Mouse (Mus musculus) ES-E14 (cell line): Measurements from ENCODE around the gene Fam241a. TPM values are rescaled to one million over a fixed set of nuclear protein-coding genes. Genes with fewer than 3 reads are reported as not detected.

Experiments
- DNase-seq: peaks from one replicate; pipeline ENCODE4 v3.0.0-alpha.2; 2013; ENCODE audit warnings: low read depth, low spot score
- H3K27ac ChIP-seq: 2 replicates; pipeline ENCODE4 v1.5.1; 2012; ENCODE audit warnings: low read depth, mild to moderate bottlenecking, low read length, moderate library complexity, mixed read lengths; ENCODE audit not compliant: poor library complexity, insufficient read depth, severe bottlenecking
- H3K36me3 ChIP-seq: 2 replicates; pipeline ENCODE4 v1.6.1; 2012; ENCODE audit warnings: mild to moderate bottlenecking, low read length, moderate library complexity, mixed read lengths; ENCODE audit not compliant: control insufficient read depth, poor library complexity, insufficient read depth, severe bottlenecking
- H3K4me1 ChIP-seq, 2 experiments: fragments of 150-350 bp in 1 of 2; sonication (generic) in 1 of 2; 2 replicates each; pipeline ENCODE4 v1.6.1; 2012; ENCODE audit warnings: low read length in 2 of 2, mild to moderate bottlenecking in 1 of 2, mixed read lengths in 1 of 2; ENCODE audit not compliant: control insufficient read depth in 2 of 2, insufficient read depth in 2 of 2, poor library complexity in 1 of 2
- H3K4me3 ChIP-seq, 2 experiments: fragments of 150-350 bp in 1 of 2; sonication (generic) in 1 of 2; 2 replicates each; pipeline ENCODE4 v1.5.1; 2012; ENCODE audit warnings: low read length in 2 of 2, low read depth in 1 of 2, mild to moderate bottlenecking in 1 of 2, mixed read lengths in 1 of 2; ENCODE audit not compliant: insufficient read depth in 1 of 2, poor library complexity in 1 of 2, severe bottlenecking in 1 of 2
- H3K9ac ChIP-seq: 2 replicates; pipeline ENCODE4 v1.6.1; 2012; ENCODE audit warnings: low read depth, mild to moderate bottlenecking, low read length, mixed read lengths; ENCODE audit not compliant: poor library complexity, insufficient read depth, severe bottlenecking
- H3K9me3 ChIP-seq: fragments of 150-350 bp; sonication (generic); 2 replicates; pipeline ENCODE4 v1.6.1; 2012; ENCODE audit warnings: low read depth, mild to moderate bottlenecking, low read length; ENCODE audit not compliant: control insufficient read depth, insufficient read depth
- CHD2 ChIP-seq: IDR thresholded peaks from 2 replicates; pipeline ENCODE4 v1.6.1; 2014; ENCODE audit warnings: mild to moderate bottlenecking, low read depth, low read length, inconsistent platforms
- HCFC1 ChIP-seq: IDR thresholded peaks from 2 replicates; pipeline ENCODE4 v1.6.1; 2012; ENCODE audit warnings: low read length, inconsistent platforms, borderline replicate concordance; ENCODE audit not compliant: insufficient read depth
- MAFK ChIP-seq: IDR thresholded peaks from 2 replicates; pipeline ENCODE4 v1.6.1; 2014; ENCODE audit warnings: mild to moderate bottlenecking, low read depth, low read length, inconsistent platforms; ENCODE audit not compliant: insufficient read depth
- ZC3H11A ChIP-seq: IDR thresholded peaks from 2 replicates; pipeline ENCODE4 v1.6.1; 2012; ENCODE audit warnings: low read depth, mild to moderate bottlenecking, inconsistent platforms, low read length, borderline replicate concordance
- ZNF384 ChIP-seq: IDR thresholded peaks from 2 replicates; pipeline ENCODE4 v1.6.1; 2012; ENCODE audit warnings: low read depth, low read length, inconsistent platforms
- in situ Hi-C, 2 experiments: fragments of 600-800 bp; cut with MboI; formaldehyde crosslinking; loops; one replicate each; pipeline ENCODE4 v1.15.1; 2025; ENCODE audit warnings: low sequenced_read_pairs in 2 of 2, inconsistent platforms in 1 of 2; ENCODE audit not compliant: unreplicated experiment in 2 of 2
- total RNA-seq: library from RNA; depleted of rRNA; stranded (reverse); fragments of 300-350 nt; gene quantifications from 2 replicates; pipeline ENCODE4 v1.2.3, GENCODE M21; 2012; rRNA removed

Fam241a gene
- 0.48 and 0.71 TPM in 2 replicates for total RNA-seq

- peak; percentile 74 for DNase-seq
- in situ Hi-C loops, result no loop called here
- Histone ChIP-seq H3K27ac (no peak within 1 kb of the TSS), H3K9me3 (no peaks in the 10 kb centered on the region), H3K9ac (peak within 1 kb of the TSS; percentile 78), H3K4me1 (no peaks in the 10 kb centered on the region), H3K4me3 (peak within 1 kb of the TSS; percentile 79 to 97), H3K36me3 (no peaks in the 10 kb centered on the region)
- TF ChIP-seq ZNF384 (no peak), CHD2 (no peak), ZC3H11A (no peak), MAFK (no peak), HCFC1 (no peak)
These were observed at the start of gene Fam241a for GRCm38 (mm10) chr3:127895792-127896541. Fam241a (minus strand) TSS chr3:127896324.

GRCm38 (mm10) chr3:127932453-127932852, 36.3 kb upstream of the Fam241a start:
- no peaks in the 10 kb centered on the region for H3K4me1 ChIP-seq
- no peak overlapping the region for H3K27ac ChIP-seq
- H3K4me3 ChIP-seq, result no peak overlapping the region
- TF ChIP-seq CHD2 (no peak), ZC3H11A (no peak), MAFK (no peak), HCFC1 (no peak), ZNF384 (no peak)
- no peak for DNase-seq
- no peak overlapping the region for H3K9ac ChIP-seq
- H3K36me3 ChIP-seq, result no peaks in the 10 kb centered on the region
- in situ Hi-C loops, result no loop called here
- no peaks in the 10 kb centered on the region for H3K9me3 ChIP-seq

GRCm38 (mm10) chr3:127930326-127931012, 34.3 kb upstream of the Fam241a start:
- H3K27ac ChIP-seq, result no peak overlapping the region
- no peak for DNase-seq
- H3K4me3 ChIP-seq, result no peak overlapping the region

GRCm38 (mm10) chr3:127929921-127930320, 33.8 kb upstream of the Fam241a start:
- no peak overlapping the region for H3K27ac ChIP-seq

More at GRCm38 (mm10) chr3:127930326-127931012, 34.3 kb upstream of the Fam241a start:
- Histone ChIP-seq H3K36me3 (no peaks in the 10 kb centered on the region), H3K4me1 (peaks cover 0 to 2% of the 10 kb centered on the region in 2 experiments; a peak in 2 of 4 replicates), H3K9ac (no peak overlapping the region), H3K9me3 (no peaks in the 10 kb centered on the region)
- in situ Hi-C loops, result no loop called here
- TF ChIP-seq ZC3H11A (no peak), MAFK (no peak), HCFC1 (no peak), ZNF384 (no peak), CHD2 (no peak)

More at GRCm38 (mm10) chr3:127929921-127930320, 33.8 kb upstream of the Fam241a start:
- Histone ChIP-seq H3K36me3 (no peaks in the 10 kb centered on the region), H3K9me3 (no peaks in the 10 kb centered on the region), H3K4me3 (no peak overlapping the region), H3K9ac (no peak overlapping the region), H3K4me1 (peaks cover 1 to 4% of the 10 kb centered on the region in 2 experiments; a peak in 2 of 4 replicates)
- in situ Hi-C loops, result no loop called here
- peak; percentile 51 for DNase-seq
- no peak for TF ChIP-seq CHD2
- no peak for TF ChIP-seq ZC3H11A
- TF ChIP-seq HCFC1, result no peak
- no peak for TF ChIP-seq ZNF384
- TF ChIP-seq MAFK, result no peak
